ENCODE assay signal across 10 mouse cellular contexts in the genomic region with DNA sequence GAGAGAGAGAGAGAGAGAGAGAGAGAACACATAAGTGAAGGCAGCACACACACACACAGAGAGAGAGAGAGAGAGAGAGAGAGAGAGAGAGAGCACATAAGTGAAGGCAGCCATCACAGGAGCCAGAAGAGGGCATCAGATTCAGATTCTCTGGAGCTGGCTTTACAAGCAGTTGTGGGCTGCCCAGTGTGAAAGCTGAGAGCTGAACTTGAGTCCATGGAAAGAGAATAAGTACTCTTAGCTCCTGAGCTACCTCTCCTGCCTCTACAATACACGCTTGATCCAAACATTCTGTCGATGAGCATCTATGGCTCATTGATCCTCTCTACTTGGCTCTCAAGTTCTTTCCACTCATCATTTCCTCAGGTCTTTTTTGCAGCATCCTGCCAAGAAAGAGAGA.
DNase-seq lines count a peak whose midpoint lies in the region; ATAC-seq and TF ChIP-seq lines count a peak whose summit lies in the region.
"Had no signal": no experiment of that assay in that cellular context is flagged by ENCODE, and none has a peak within 500 bp of the region (broad histone marks: within the 10 kb centered on the region; RNA-seq: fewer than 3 reads in every experiment).

No protein-coding gene starts in this region.

- H3K9ac ChIP-seq in kidney, postnatal 0 days (ENCODE audit: low read depth, low read length), result no peak overlapping the region
- H3K9ac ChIP-seq in embryonic facial prominence, embryonic 11.5 days (replicated peaks; ENCODE audit: low read length), result no peak overlapping the region
- H3K9ac ChIP-seq in midbrain, embryonic 11.5 days (ENCODE audit: low read length), result no peak overlapping the region
- no peak overlapping the region for H3K9ac ChIP-seq in stomach, postnatal 0 days (ENCODE audit: low read length)

- intact Hi-C loops in gastrocnemius, adult 2 months (cut with DNase I), result no loop called here

- H3K27me3 ChIP-seq in kidney, postnatal 0 days (ENCODE audit: insufficient read depth, low read length), result no peaks in the 10 kb centered on the region
- H3K27me3 ChIP-seq in embryonic facial prominence, embryonic 11.5 days (ENCODE audit: control insufficient read depth, insufficient read depth, low read length), result no peaks in the 10 kb centered on the region
- no peaks in the 10 kb centered on the region for H3K27me3 ChIP-seq in midbrain, embryonic 11.5 days (ENCODE audit: control insufficient read depth, insufficient read depth, low read length)
- no peaks in the 10 kb centered on the region for H3K27me3 ChIP-seq in stomach, postnatal 0 days (ENCODE audit: control insufficient read depth, insufficient read depth, low read length)
- H3K27me3 ChIP-seq: CH12.LX had no signal

- H3K27ac ChIP-seq in kidney, postnatal 0 days, result no peak overlapping the region
- H3K27ac ChIP-seq in embryonic facial prominence, embryonic 11.5 days (replicated peaks; ENCODE audit: low read depth, low read length), result no peak overlapping the region
- H3K27ac ChIP-seq in midbrain, embryonic 11.5 days (ENCODE audit: low read depth, low read length), result peak overlapping the region; percentile 42; the same call in 1 of the 2 replicates
- H3K27ac ChIP-seq in gastrocnemius, adult 2 months, result no peak overlapping the region
- H3K27ac ChIP-seq in stomach, postnatal 0 days (replicated peaks), result no peak overlapping the region
- H3K27ac ChIP-seq: heart, adult 2 months had no signal

- no peaks in the 10 kb centered on the region for H3K9me3 ChIP-seq in kidney, postnatal 0 days (replicated peaks; ENCODE audit: low read length)
- no peaks in the 10 kb centered on the region for H3K9me3 ChIP-seq in embryonic facial prominence, embryonic 11.5 days (replicated peaks; ENCODE audit: control insufficient read depth, low read length)
- no peaks in the 10 kb centered on the region for H3K9me3 ChIP-seq in midbrain, embryonic 11.5 days (ENCODE audit: control insufficient read depth, low read length)
- H3K9me3 ChIP-seq in stomach, postnatal 0 days (ENCODE audit: control insufficient read depth, low read length), result no peaks in the 10 kb centered on the region

- H3K36me3 ChIP-seq in kidney, postnatal 0 days (ENCODE audit: insufficient read depth, low read length), result no peaks in the 10 kb centered on the region
- H3K36me3 ChIP-seq in embryonic facial prominence, embryonic 11.5 days (replicated peaks; ENCODE audit: control insufficient read depth, insufficient read depth, low read depth, low read length), result no peaks in the 10 kb centered on the region
- no peaks in the 10 kb centered on the region for H3K36me3 ChIP-seq in midbrain, embryonic 11.5 days (ENCODE audit: control insufficient read depth, insufficient read depth, low read length)
- no peaks in the 10 kb centered on the region for H3K36me3 ChIP-seq in stomach, postnatal 0 days (ENCODE audit: control insufficient read depth, insufficient read depth, low read length)

- H3K4me1 ChIP-seq in kidney, postnatal 0 days (replicated peaks; ENCODE audit: insufficient read depth, low read length), result 0 out of 2 replicates have a peak, but pooled peaks cover 3% of the 10 kb centered on the region
- peaks cover 5% of the 10 kb centered on the region for H3K4me1 ChIP-seq in embryonic facial prominence, embryonic 11.5 days (ENCODE audit: control insufficient read depth, insufficient read depth, low read length)
- peaks cover 8% of the 10 kb centered on the region for H3K4me1 ChIP-seq in midbrain, embryonic 11.5 days (ENCODE audit: control insufficient read depth, insufficient read depth, low read length)
- no peaks in the 10 kb centered on the region for H3K4me1 ChIP-seq in stomach, postnatal 0 days (replicated peaks; ENCODE audit: control insufficient read depth, insufficient read depth)

- no peak for TF ChIP-seq CTCF in kidney, postnatal 0 days (IDR thresholded peaks at IDR 0.05; ENCODE audit: low read depth)
- no peak for TF ChIP-seq CTCF in gastrocnemius, adult 2 months (IDR thresholded peaks at IDR 0.05)
- no peak for TF ChIP-seq CTCF in stomach, postnatal 0 days (IDR thresholded peaks at IDR 0.05; ENCODE audit: low read depth)

- no peak for ATAC-seq in kidney, postnatal 0 days (replicated peaks; ENCODE audit: low FRiP score, low read depth)
- no peak for ATAC-seq in embryonic facial prominence, embryonic 11.5 days (replicated peaks; ENCODE audit: insufficient number of reproducible peaks, low FRiP score, low TSS enrichment, low read depth)
- ATAC-seq in midbrain, embryonic 11.5 days (ENCODE audit: low FRiP score), result peak; percentile 42
- no peak for ATAC-seq in stomach, postnatal 0 days (ENCODE audit: low FRiP score, low TSS enrichment)

- peak; percentile 2 for DNase-seq in kidney, postnatal 0 days (ENCODE audit: low spot score)
- DNase-seq in kidney, postnatal 36 days, result no peak
- DNase-seq in embryonic facial prominence, embryonic 11.5 days (ENCODE audit: low spot score), result peak; percentile 35
- DNase-seq in forelimb bud, embryonic 11.5 days (ENCODE audit: low read depth, low spot score), result peak; percentile 36
- no peak for DNase-seq in midbrain, embryonic 11.5 days (ENCODE audit: low spot score, missing footprints)
- no peak for DNase-seq in yolk sac, embryonic 10.5 days (ENCODE audit: low spot score)
- DNase-seq in gastrocnemius, adult 2 months, result no peak
- DNase-seq in stomach, postnatal 0 days (ENCODE audit: low spot score), result no peak

- no peak for TF ChIP-seq EP300 in stomach, postnatal 0 days (optimal IDR thresholded peaks at IDR 0.05)

- 71% methylated on average over 2 of the region's 2 CpGs for WGBS in kidney, postnatal 0 days
- WGBS in embryonic facial prominence, embryonic 11.5 days, result 38% methylated on average over 2 of the region's 2 CpGs
- WGBS in midbrain, embryonic 11.5 days, result 46% methylated on average over 2 of the region's 2 CpGs
- 54% methylated on average over 2 of the region's 2 CpGs for WGBS in stomach, postnatal 0 days

- H3K4me2 ChIP-seq in kidney, postnatal 0 days (ENCODE audit: low read length), result no peak overlapping the region
- no peak overlapping the region for H3K4me2 ChIP-seq in embryonic facial prominence, embryonic 11.5 days (ENCODE audit: low read depth, low read length)
- no peak overlapping the region for H3K4me2 ChIP-seq in midbrain, embryonic 11.5 days
- H3K4me2 ChIP-seq in stomach, postnatal 0 days (replicated peaks; ENCODE audit: low read depth), result no peak overlapping the region

- H3K4me3 ChIP-seq in kidney, postnatal 0 days (replicated peaks; ENCODE audit: low read depth, low read length), result no peak overlapping the region
- H3K4me3 ChIP-seq in embryonic facial prominence, embryonic 11.5 days (ENCODE audit: low read depth, low read length), result no peak overlapping the region
- no peak overlapping the region for H3K4me3 ChIP-seq in midbrain, embryonic 11.5 days (ENCODE audit: low read depth, low read length)
- H3K4me3 ChIP-seq in gastrocnemius, adult 2 months, result no peak overlapping the region
- H3K4me3 ChIP-seq in stomach, postnatal 0 days (ENCODE audit: low read depth, low read length), result no peak overlapping the region
- H3K4me3 ChIP-seq: heart, adult 2 months had no signal

Comparison
In these comparisons a context has a peak if more than half of its experiments do, and no peak if none do; other contexts are left out.
1. DNase-seq: peak in kidney, postnatal 0 days (single experiment), embryonic facial prominence, embryonic 11.5 days (single experiment) and forelimb bud, embryonic 11.5 days (single experiment); none in kidney, postnatal 36 days (0 of 2), midbrain, embryonic 11.5 days (single experiment), yolk sac, embryonic 10.5 days (single experiment), gastrocnemius, adult 2 months (single experiment) and stomach, postnatal 0 days (single experiment).